Mouse (Mus musculus) intestine, postnatal 0 days (tissue): ENCODE results near the gene Wdr12. TPM values are rescaled to one million over a fixed set of nuclear protein-coding genes. Genes with fewer than 3 reads are reported as not detected.
"Not testable (repeated sequence)": the region's sequence is repeated elsewhere in the genome, so short reads cannot be mapped to it uniquely, and the experiment has no call there.

Experiments
- ATAC-seq: fragments of 200-750 bp; cut with Nextera tagmentation; 2 replicates; pipeline ENCODE4 v1.8.0; 2017; ENCODE audit warnings: mild to moderate bottlenecking, moderate TSS enrichment, moderate library complexity
- H3K27ac ChIP-seq: fragments of 300-500 bp; sonication (generic); 2 replicates; pipeline ENCODE4 v1.5.1; 2014; ENCODE audit warnings: mild to moderate bottlenecking, low read depth, low read length, moderate library complexity
- H3K27me3 ChIP-seq: fragments of 300-500 bp; sonication (generic); replicated peaks from 2 replicates; pipeline ENCODE4 v1.6.1; 2014; ENCODE audit warnings: low read length, mixed read lengths; ENCODE audit not compliant: control insufficient read depth, insufficient read depth
- H3K36me3 ChIP-seq: fragments of 300-500 bp; sonication (generic); 2 replicates; pipeline ENCODE4 v1.6.1; 2014; ENCODE audit warnings: mild to moderate bottlenecking, moderate library complexity; ENCODE audit not compliant: control insufficient read depth, insufficient read depth
- H3K4me1 ChIP-seq: fragments of 300-500 bp; sonication (generic); replicated peaks from 2 replicates; pipeline ENCODE4 v1.6.1; 2014; ENCODE audit warnings: antibody characterized with exemption, low read length, mixed read lengths; ENCODE audit not compliant: control insufficient read depth, insufficient read depth
- H3K4me2 ChIP-seq: fragments of 300-500 bp; sonication (generic); replicated peaks from 2 replicates; pipeline ENCODE4 v1.6.1; 2014; ENCODE audit warnings: low read depth, mild to moderate bottlenecking, moderate library complexity
- H3K4me3 ChIP-seq: fragments of 300-500 bp; sonication (generic); 2 replicates; pipeline ENCODE4 v1.5.1; 2014; ENCODE audit warnings: low read depth, low read length
- H3K9ac ChIP-seq: fragments of 300-500 bp; sonication (generic); 2 replicates; pipeline ENCODE4 v1.6.1; 2014; ENCODE audit warnings: mild to moderate bottlenecking, low read depth, low read length
- H3K9me3 ChIP-seq: fragments of 300-500 bp; sonication (generic); 2 replicates; pipeline ENCODE4 v1.6.1; 2016; ENCODE audit warnings: mixed run types; ENCODE audit not compliant: control insufficient read depth
- CTCF ChIP-seq: sonication (generic); IDR thresholded peaks from 2 replicates; pipeline ENCODE4 v1.5.1; 2016; ENCODE audit warnings: low read depth, mild to moderate bottlenecking, control low read depth, antibody characterized with exemption, moderate library complexity
- WGBS: fragments of 180-500 bp; shearing (Covaris S2); extraction: QIAGEN DNeasy Blood & Tissue Kit; methylation state at CpG from one replicate; pipeline ENCODE4 v1.1.7; 2014; 5-methylcytosine and 5-hydroxymethylcytosine counted together
- polyA plus RNA-seq: library from polyadenylated mRNA; unstranded; fragments of >200 nt; fragmentation: Nextera tagmentation; extraction: Ambion mirVana; gene quantifications from 2 replicates; pipeline ENCODE4 v1.2.1, GENCODE M21; 2015

The Wdr12 gene
- polyA plus RNA-seq, 1 experiment from 2014 or later: 17.3 TPM

GRCm38 (mm10) chr1:60056310-60056709 lies 42.1 kb downstream of the Wdr12 start:
- Histone ChIP-seq H3K36me3 (no peaks in the 10 kb centered on the region), H3K27ac (no peak overlapping the region), H3K27me3 (no peaks in the 10 kb centered on the region), H3K4me3 (no peak overlapping the region), H3K9me3 (no peaks in the 10 kb centered on the region), H3K9ac (no peak overlapping the region), H3K4me1 (no peaks in the 10 kb centered on the region), H3K4me2 (no peak overlapping the region)
- WGBS: 90% methylated on average over 3 of the region's 3 CpGs
- no peak for TF ChIP-seq CTCF
- no peak for ATAC-seq

DNA sequence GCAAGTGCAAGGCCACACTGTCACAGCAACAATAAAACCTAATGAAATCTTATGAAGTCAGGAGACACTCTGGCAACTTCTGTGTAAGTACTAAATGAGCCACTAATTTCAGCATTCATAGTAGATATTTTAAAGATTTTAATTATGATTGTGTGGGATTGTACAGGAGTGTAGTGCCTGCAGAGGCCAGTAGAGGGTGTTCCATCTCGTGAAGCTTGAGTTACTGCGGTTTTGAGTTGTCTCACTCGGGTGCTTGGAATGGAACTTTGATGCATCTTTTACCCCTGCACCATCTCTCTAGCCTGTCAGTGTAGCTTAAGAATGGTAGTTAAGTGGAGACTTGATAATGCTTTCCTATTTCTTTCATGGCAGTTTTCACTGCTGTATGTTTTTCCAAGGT lies 43.8 kb downstream of the Wdr12 start:
- 47% methylated on average over 3 of the region's 3 CpGs for WGBS
- Histone ChIP-seq H3K4me3 (no peak overlapping the region), H3K36me3 (no peaks in the 10 kb centered on the region), H3K9ac (no peak overlapping the region), H3K27me3 (no peaks in the 10 kb centered on the region), H3K27ac (no peak overlapping the region), H3K4me2 (no peak overlapping the region), H3K9me3 (no peaks in the 10 kb centered on the region), H3K4me1 (no peaks in the 10 kb centered on the region)
- TF ChIP-seq CTCF: peak; percentile 46
- ATAC-seq: no peak

DNA sequence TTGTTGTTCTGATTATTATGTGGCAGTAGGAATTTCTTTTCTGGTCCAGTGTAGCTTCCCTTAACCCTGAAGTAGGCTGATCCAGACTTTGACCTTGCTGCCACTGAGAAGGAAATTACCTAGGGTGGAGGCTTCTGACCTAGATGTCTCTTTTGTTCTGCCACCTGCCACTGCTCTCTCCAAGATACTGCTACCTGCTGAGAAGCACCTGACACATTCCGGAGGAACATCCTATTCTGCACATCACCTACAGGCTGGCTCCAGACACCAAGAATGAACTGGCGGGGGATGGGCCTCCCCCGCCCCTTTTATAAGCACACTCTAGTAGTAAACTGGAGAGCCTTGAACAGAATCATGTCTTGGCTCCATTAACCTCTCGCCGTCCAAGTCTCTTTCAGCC lies 51.0 kb downstream of the Wdr12 start:
- not testable (repeated sequence) for H3K27ac ChIP-seq, ATAC-seq, H3K9me3 ChIP-seq, H3K4me2 ChIP-seq, H3K4me1 ChIP-seq, H3K36me3 ChIP-seq, H3K9ac ChIP-seq, H3K4me3 ChIP-seq
- H3K27me3 ChIP-seq: peaks cover 18% of the 10 kb centered on the region
- 95% methylated on average over 5 of the region's 5 CpGs for WGBS

DNA sequence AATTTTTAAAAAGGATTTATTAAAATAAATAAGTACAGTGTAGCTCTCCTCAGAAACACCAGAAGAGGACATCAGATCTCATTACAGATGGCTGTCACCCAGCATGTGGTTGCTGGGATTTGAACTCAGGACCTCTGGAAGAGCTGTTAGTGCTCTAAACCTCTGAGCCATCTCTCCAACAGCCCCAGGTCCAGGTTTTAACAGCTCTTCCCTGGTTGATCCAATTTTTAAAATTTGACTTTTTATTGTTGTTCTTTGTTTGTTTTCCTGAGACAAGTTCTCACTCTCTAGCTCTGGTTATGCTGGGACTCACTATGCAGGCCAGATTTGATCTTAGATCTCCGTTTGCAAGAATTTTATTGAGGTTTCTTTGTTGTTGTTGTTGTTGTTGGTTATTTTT lies 53.9 kb downstream of the Wdr12 start:
- 91% methylated on average over 1 of the region's 1 CpGs for WGBS

DNA sequence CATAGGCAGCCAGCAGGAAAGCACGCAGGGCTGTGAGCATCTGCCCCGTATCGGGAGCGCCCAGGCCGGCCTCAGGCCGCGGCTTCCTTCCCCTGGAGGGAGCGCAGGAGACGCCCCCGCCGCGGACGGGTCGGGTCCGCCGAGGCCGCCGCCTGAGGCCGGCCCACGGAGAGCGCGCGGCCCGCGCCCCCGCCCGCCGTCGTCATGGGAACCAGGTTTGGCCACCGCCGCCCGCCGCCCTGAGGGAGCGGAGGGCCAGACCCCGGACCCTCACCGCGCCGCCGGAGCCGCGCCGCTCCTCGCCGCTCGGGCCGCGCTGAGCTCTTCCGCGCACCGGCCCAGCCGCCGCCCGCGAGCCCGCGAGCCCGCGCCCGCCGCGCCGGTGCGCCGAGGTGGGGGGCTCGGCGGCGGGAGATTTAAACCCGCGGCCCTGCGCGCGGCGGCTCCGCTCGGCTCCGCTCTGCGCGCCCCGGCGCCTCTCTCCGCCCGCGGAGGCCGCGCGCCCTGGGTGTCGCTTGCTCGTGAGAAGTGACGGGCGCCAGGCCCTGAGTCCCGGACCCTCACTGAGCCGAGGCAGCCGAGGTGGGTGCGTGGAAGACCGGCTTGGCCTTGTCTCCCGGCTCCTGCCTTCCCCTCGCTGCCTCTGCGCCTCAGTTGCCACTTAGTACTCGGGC lies 55.5 kb downstream of the Wdr12 start, which contains the start of gene Ica1l:
Gene Ica1l (minus strand): TSS at position 389 of the 674 bp plus-strand sequence.
- no peaks in the 10 kb centered on the region for H3K4me1 ChIP-seq
- no peaks in the 10 kb centered on the region for H3K9me3 ChIP-seq
- H3K27ac ChIP-seq: no peak within 1 kb of the TSS
- H3K36me3 ChIP-seq: no peaks in the 10 kb centered on the region
- peak; percentile 45 for ATAC-seq
- WGBS: under 1% methylated on average over 87 of the region's 99 CpGs
- H3K27me3 ChIP-seq: peaks cover 26% of the 10 kb centered on the region
- no peak for TF ChIP-seq CTCF
- H3K9ac ChIP-seq: peak within 1 kb of the TSS; percentile 48
- peak within 1 kb of the TSS; percentile 83 for H3K4me3 ChIP-seq
- peak within 1 kb of the TSS; percentile 97 for H3K4me2 ChIP-seq

More for the DNA sequence above, 53.9 kb downstream of the Wdr12 start:
- no peak overlapping the region for H3K4me3 ChIP-seq
- no peak overlapping the region for H3K4me2 ChIP-seq
- H3K27ac ChIP-seq: no peak overlapping the region
- H3K4me1 ChIP-seq: no peaks in the 10 kb centered on the region
- ATAC-seq: no peak
- peaks cover 26% of the 10 kb centered on the region for H3K27me3 ChIP-seq
- no peaks in the 10 kb centered on the region for H3K36me3 ChIP-seq
- TF ChIP-seq CTCF: no peak
- H3K9ac ChIP-seq: no peak overlapping the region
- H3K9me3 ChIP-seq: no peaks in the 10 kb centered on the region

- Histone ChIP-seq H3K4me1 (no peaks in the 10 kb centered on the region), H3K9me3 (no peaks in the 10 kb centered on the region), H3K27me3 (peaks cover 26% of the 10 kb centered on the region), H3K4me2 (peak overlapping the region; percentile 97), H3K36me3 (no peaks in the 10 kb centered on the region), H3K4me3 (peak overlapping the region; percentile 83), H3K27ac (no peak overlapping the region), H3K9ac (peak overlapping the region; percentile 48; the same call in 1 of the 2 replicates)
- no peak for ATAC-seq
- 3% methylated on average over 19 of the region's 19 CpGs for WGBS
- TF ChIP-seq CTCF: no peak
Observed at GRCm38 (mm10) chr1:60042398-60042795, 56.0 kb downstream of the Wdr12 start.
